Mouse (Mus musculus) liver, postnatal 0 days (tissue): Measurements from ENCODE around the gene Scin.
A peak's percentile ranks its signal among the peaks of the same experiment; 100 is the strongest.

Experiments
- CTCF ChIP-seq: sonication (generic); IDR thresholded peaks from 2 replicates; pipeline ENCODE4 v1.5.1; 2016; ENCODE audit warnings: antibody characterized with exemption, low read depth
- EP300 ChIP-seq: IDR thresholded peaks from 2 replicates; pipeline ENCODE4 v1.6.1; 2016; ENCODE audit warnings: antibody characterized with exemption, low read depth, mild to moderate bottlenecking

DNA sequence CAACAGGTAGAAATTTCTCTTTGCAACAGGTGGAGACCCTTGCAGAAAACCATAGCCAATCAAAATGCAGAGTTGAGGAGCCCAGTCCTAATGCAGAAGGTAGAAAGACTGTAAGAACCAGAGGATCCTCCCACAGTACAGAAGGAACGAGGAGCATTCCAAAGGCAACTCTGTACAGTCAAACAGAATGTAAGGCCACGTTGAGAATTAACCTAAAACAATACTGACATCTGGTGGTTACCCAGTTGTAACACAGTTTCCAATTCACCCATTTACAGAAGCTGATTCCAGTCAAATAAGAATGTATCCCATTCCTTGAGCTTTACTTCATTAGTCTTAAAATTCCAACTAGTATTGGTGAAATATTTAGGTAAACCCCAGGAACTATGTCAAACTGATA is 30.6 kb upstream of the Scin start:
- TF ChIP-seq EP300 = no peak
- TF ChIP-seq CTCF = peak; percentile 75
